Mouse (Mus musculus): ENCODE measurements around the gene Dnal1. TPM values are rescaled to one million over a fixed set of nuclear protein-coding genes. Genes with fewer than 3 reads are reported as not detected.
A peak's percentile ranks its signal among the peaks of the same experiment; 100 is the strongest.

Dnal1 gene
- polyA plus RNA-seq, 1 experiment, result not detected

DNA sequence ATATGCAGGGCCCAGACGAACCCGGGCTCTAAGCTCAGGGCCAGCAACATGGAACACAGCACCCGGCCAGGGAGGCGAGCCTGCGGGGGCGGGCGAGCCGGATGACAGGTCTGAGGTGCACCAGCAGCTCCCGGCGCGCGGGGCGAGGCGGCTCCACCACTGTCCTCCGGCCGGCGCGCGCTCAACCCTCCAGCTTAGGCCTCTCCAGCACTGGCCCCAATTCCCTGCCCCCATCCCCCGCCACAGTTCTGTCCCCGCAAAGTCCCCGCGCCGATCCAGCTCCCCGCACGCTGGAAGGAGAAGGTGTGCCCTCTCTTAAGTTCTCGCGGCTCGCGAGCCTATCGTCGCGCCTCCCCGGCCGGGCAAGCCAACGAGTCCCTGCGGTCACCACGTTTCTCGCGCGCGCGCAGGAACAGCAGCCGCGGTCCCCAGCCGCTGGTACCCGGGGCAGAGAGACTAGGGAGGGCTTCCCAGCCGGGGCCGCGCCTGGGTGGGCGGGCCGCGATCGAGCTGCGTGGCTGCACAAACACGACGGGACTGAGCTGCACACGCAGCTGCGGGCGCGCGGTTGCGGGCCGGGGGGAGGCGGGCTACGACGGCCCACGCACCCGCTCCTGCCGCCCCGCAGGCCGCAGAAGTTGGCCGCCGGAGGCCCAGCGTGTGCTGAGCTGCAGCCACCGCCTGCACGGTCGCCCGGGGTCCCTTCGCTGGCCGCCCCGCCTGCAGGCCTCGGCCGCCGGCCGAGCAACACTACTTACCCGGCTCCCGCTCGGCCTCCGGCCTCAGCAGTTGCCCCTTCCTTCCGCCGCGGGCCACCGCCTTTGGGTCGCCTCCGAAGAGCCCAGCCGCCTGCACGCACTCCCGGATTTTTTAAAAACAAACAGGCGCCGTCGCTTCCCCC, 78.8 kb downstream of the Dnal1 start:
- H3K4me1 ChIP-seq (ENCODE audit: control insufficient read depth, insufficient read depth, low read length), result peaks cover 52% of the 10 kb centered on the region
- peak overlapping the region; percentile 91 for H3K27ac ChIP-seq (ENCODE audit: insufficient read depth, low read depth, low read length)
- H3K4me3 ChIP-seq (ENCODE audit: insufficient read depth, low read depth, low read length), result peak overlapping the region; percentile 80
- TF ChIP-seq POLR2A (IDR thresholded peaks at IDR 0.05; ENCODE audit: insufficient read depth, low read depth, low read length) (no peak; the same call in 1 of the 2 replicates), CTCF (IDR thresholded peaks at IDR 0.05; ENCODE audit: insufficient read depth, low read depth, low read length) (no peak)
- WGBS, result under 1% methylated on average over 102 of the region's 102 CpGs

DNA sequence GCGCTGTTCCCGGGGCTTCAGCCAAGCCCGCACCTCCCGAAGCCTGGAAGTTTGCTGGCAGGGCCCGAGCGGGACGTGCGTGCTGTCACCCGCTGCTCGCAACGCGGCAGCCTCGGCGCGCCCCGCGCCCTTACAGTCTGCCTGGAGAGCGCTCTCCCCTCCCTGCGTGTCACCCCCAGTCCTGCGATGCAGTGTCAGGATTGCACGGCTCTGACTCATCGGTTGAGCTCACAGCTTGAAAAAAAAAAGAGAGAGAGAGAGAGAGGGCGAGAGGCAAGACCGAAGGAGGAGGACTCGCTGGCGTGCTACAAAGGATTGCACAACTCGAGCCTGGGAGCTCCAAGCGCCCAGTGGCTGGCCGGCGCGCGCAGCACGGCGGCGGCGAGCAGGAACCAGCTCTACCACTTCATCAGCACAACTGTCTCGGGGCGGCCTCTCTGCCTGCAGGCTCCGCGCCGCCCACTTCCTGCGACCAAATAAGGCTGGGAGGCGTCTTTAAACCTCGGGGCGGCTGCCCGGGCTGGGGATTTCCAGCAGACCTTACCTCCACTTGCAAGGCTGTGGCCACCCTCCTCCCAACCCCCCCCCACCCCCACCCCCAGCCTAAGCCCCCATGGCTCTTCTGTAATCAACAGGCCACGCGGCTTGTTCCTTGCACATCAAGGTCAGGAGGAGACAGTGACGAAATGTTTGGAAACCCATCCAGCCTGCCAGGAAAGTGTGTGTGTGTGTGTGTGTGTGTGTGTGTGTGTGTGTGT, 79.7 kb downstream of the Dnal1 start:
- TF ChIP-seq POLR2A (IDR thresholded peaks at IDR 0.05; ENCODE audit: insufficient read depth, low read depth, low read length) (peak; percentile 66; the same call in 1 of the 2 replicates), CTCF (IDR thresholded peaks at IDR 0.05; ENCODE audit: insufficient read depth, low read depth, low read length) (0 out of 2 replicates have a peak, but pooled peaks have one; percentile 17)
- under 1% methylated on average over 49 of the region's 49 CpGs for WGBS
- Histone ChIP-seq H3K27ac (ENCODE audit: insufficient read depth, low read depth, low read length) (peak overlapping the region; percentile 91), H3K4me3 (ENCODE audit: insufficient read depth, low read depth, low read length) (peak overlapping the region; percentile 80), H3K4me1 (ENCODE audit: control insufficient read depth, insufficient read depth, low read length) (peaks cover 44% of the 10 kb centered on the region)

DNA sequence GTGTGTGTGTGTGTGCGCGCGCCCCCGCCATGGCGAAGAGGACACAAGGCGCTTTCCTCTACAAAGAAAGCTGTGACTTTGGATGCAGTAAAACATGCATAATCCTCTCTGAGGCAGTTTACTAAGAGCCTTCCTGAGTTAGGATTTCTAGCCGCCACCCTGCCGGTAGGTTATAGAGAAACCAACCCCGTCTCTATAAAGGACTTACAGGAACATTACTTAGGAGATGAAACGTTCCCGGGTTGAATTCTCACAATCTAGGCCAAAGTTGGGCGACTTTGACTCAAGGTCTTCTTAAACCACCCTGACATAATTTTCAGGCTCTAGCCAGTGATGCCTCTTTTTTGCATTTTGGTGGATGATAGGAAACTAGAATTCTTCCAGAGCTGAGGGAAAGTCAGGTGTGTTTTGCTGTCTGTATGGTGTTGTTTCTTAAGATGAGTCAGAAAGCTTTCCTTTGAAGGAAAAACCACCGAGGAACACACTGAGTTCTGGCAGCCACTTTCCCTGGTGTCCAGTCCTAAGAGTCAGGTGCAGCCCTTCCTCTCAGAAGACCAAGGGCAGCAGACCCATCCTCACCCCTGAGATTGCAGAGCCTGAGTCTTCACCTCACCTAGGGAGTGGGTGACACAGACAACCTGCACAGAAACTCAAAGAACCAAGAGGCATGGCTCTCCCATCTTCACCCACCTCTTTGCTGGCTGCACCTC, 80.4 kb downstream of the Dnal1 start:
- Histone ChIP-seq H3K4me3 (ENCODE audit: insufficient read depth, low read depth, low read length) (peak overlapping the region; percentile 80), H3K4me1 (ENCODE audit: control insufficient read depth, insufficient read depth, low read length) (peaks cover 38% of the 10 kb centered on the region), H3K27ac (ENCODE audit: insufficient read depth, low read depth, low read length) (peak overlapping the region; percentile 78)
- TF ChIP-seq CTCF (IDR thresholded peaks at IDR 0.05; ENCODE audit: insufficient read depth, low read depth, low read length) (no peak), POLR2A (IDR thresholded peaks at IDR 0.05; ENCODE audit: insufficient read depth, low read depth, low read length) (no peak)
- WGBS, result 2% methylated on average over 13 of the region's 13 CpGs

DNA sequence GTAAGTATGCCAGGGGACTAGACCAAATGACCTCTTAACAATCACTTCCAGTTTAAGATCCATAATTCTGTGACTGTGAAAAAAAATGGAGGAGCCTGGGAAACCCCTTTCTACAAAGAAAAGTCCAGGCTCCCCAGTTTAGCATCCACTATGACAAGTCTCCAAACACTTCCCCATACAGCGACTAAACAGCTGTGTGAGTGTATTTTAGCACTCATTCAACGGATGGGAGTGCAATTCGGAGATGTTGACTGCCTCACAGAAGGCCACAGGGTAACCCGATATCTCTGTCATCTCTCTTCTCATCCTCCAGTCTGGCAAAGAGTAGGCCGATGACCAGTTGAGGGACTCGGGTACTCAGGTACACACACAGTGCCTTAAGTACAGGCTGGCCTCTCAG, 81.0 kb downstream of the Dnal1 start:
- peaks cover 35% of the 10 kb centered on the region for H3K4me1 ChIP-seq (ENCODE audit: control insufficient read depth, insufficient read depth, low read length)
- H3K4me3 ChIP-seq (ENCODE audit: insufficient read depth, low read depth, low read length), result no peak overlapping the region
- peak overlapping the region; percentile 78; the same call in 1 of the 2 replicates for H3K27ac ChIP-seq (ENCODE audit: insufficient read depth, low read depth, low read length)
- 70% methylated on average over 6 of the region's 6 CpGs for WGBS
- TF ChIP-seq CTCF (IDR thresholded peaks at IDR 0.05; ENCODE audit: insufficient read depth, low read depth, low read length) (no peak), POLR2A (IDR thresholded peaks at IDR 0.05; ENCODE audit: insufficient read depth, low read depth, low read length) (no peak)

Other genes starting within 250 kb of the Dnal1 start
- gene Numb, start 192.4 kb upstream of the Dnal1 start, polyA plus RNA-seq (2012; ENCODE audit: insufficient read depth, insufficient read length, low replicate concordance, missing spikeins), result not detected in 2 replicates
- gene Riox1, start 163.8 kb upstream of the Dnal1 start, polyA plus RNA-seq (2012; ENCODE audit: insufficient read depth, insufficient read length, low replicate concordance, missing spikeins), result not detected in 2 replicates
- gene Heatr4, start 129.5 kb upstream of the Dnal1 start, polyA plus RNA-seq (2012; ENCODE audit: insufficient read depth, insufficient read length, low replicate concordance, missing spikeins), result not detected in 2 replicates
- not detected in 2 replicates for gene Acot2, start 126.5 kb upstream of the Dnal1 start, polyA plus RNA-seq (2012; ENCODE audit: insufficient read depth, insufficient read length, low replicate concordance, missing spikeins)
- gene Acot1, start 104.9 kb upstream of the Dnal1 start, polyA plus RNA-seq (2012; ENCODE audit: insufficient read depth, insufficient read length, low replicate concordance, missing spikeins), result not detected in 2 replicates
- gene Acot4, start 76.0 kb upstream of the Dnal1 start, polyA plus RNA-seq (2012; ENCODE audit: insufficient read depth, insufficient read length, low replicate concordance, missing spikeins), result not detected in 2 replicates
- gene Gm49366, start 75.4 kb upstream of the Dnal1 start, polyA plus RNA-seq (2012; ENCODE audit: insufficient read depth, insufficient read length, low replicate concordance, missing spikeins), result not detected in 2 replicates
- not detected in 2 replicates for gene Acot3, start 62.2 kb upstream of the Dnal1 start, polyA plus RNA-seq (2012; ENCODE audit: insufficient read depth, insufficient read length, low replicate concordance, missing spikeins)
- gene Acot5, start 45.0 kb upstream of the Dnal1 start, polyA plus RNA-seq (2012; ENCODE audit: insufficient read depth, insufficient read length, low replicate concordance, missing spikeins), result not detected in 2 replicates
- not detected in 2 replicates for gene Acot6, start 13.7 kb upstream of the Dnal1 start, polyA plus RNA-seq (2012; ENCODE audit: insufficient read depth, insufficient read length, low replicate concordance, missing spikeins)
- gene Pnma1, start 34.1 kb downstream of the Dnal1 start, polyA plus RNA-seq (2012; ENCODE audit: insufficient read depth, insufficient read length, low replicate concordance, missing spikeins), result not detected in 2 replicates
- gene Elmsan1, start 104.5 kb downstream of the Dnal1 start, polyA plus RNA-seq (2012; ENCODE audit: insufficient read depth, insufficient read length, low replicate concordance, missing spikeins), result not detected in 2 replicates
- not detected in 2 replicates for gene Ptgr2, start 170.9 kb downstream of the Dnal1 start, polyA plus RNA-seq (2012; ENCODE audit: insufficient read depth, insufficient read length, low replicate concordance, missing spikeins)
- gene Zfp410, start 202.5 kb downstream of the Dnal1 start, polyA plus RNA-seq (2012; ENCODE audit: insufficient read depth, insufficient read length, low replicate concordance, missing spikeins), result not detected in 2 replicates
- gene Coq6, start 247.3 kb downstream of the Dnal1 start, polyA plus RNA-seq (2012; ENCODE audit: insufficient read depth, insufficient read length, low replicate concordance, missing spikeins), result not detected in 2 replicates
- not detected in 2 replicates for gene Fam161b, start 247.5 kb downstream of the Dnal1 start, polyA plus RNA-seq (2012; ENCODE audit: insufficient read depth, insufficient read length, low replicate concordance, missing spikeins)